Mouse (Mus musculus) testis, adult 2 months (tissue): ENCODE measurements at regions not wholly inside any gene's neighbourhood (a gene's known extent, or its start where the extent isn't known, plus 50 kb on each side); places are given as distances from the start of the nearest gene placed in this dataset.

Experiments used
- H3K27ac ChIP-seq: fragments of 200-500 bp; 2 replicates; pipeline ENCODE4 v1.5.1; 2012; ENCODE audit warnings: low read depth, low read length; ENCODE audit not compliant: control insufficient read depth, insufficient read depth
- H3K27me3 ChIP-seq: fragments of 200-500 bp; 2 replicates; pipeline ENCODE4 v1.6.1; 2012; ENCODE audit warnings: mild to moderate bottlenecking, low read length, moderate library complexity; ENCODE audit not compliant: control insufficient read depth, insufficient read depth
- H3K36me3 ChIP-seq: fragments of 200-500 bp; 2 replicates; pipeline ENCODE4 v1.6.1; 2012; ENCODE audit warnings: mild to moderate bottlenecking, low read length; ENCODE audit not compliant: control insufficient read depth, insufficient read depth
- H3K4me1 ChIP-seq: fragments of 200-500 bp; 2 replicates; pipeline ENCODE4 v1.6.1; 2012; ENCODE audit warnings: low read length; ENCODE audit not compliant: control insufficient read depth, insufficient read depth
- H3K4me3 ChIP-seq: fragments of 200-500 bp; 2 replicates; pipeline ENCODE4 v1.5.1; 2012; ENCODE audit warnings: low read depth, mild to moderate bottlenecking, low read length, moderate library complexity, mixed read lengths; ENCODE audit not compliant: control insufficient read depth
- CTCF ChIP-seq: fragments of 200-500 bp; IDR thresholded peaks from 2 replicates; pipeline ENCODE4 v1.5.1; 2012; ENCODE audit warnings: low read depth, mild to moderate bottlenecking, inconsistent platforms, low read length, moderate library complexity; ENCODE audit not compliant: control insufficient read depth, insufficient read depth, insufficient replicate concordance
- POLR2A ChIP-seq: fragments of 200-500 bp; IDR thresholded peaks from 2 replicates; pipeline ENCODE4 v1.6.1; 2012; ENCODE audit warnings: low read depth, mild to moderate bottlenecking, inconsistent platforms, low read length, moderate library complexity; ENCODE audit not compliant: control insufficient read depth

DNA sequence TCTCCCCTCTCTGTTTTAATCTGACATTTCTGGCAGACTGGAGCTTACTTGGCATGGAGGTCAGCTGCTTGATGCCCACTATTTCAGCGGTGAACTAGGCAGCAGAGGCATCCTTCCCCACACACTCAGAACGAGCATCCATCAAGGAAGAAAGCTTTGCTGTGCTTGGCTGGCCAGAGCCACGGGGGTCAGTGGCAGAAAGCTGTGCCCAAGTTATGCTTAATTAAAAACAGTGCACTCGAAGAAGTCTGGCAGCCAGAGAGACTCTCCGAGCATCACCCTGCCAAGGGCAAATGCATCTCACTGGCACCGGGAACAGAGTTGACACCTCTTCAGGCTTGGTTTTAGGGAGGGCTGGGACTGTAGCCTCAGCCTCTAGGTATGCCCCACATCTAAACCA lies 168.3 kb downstream of the Gm45692 start:
- Histone ChIP-seq H3K36me3 (no peaks in the 10 kb centered on the region), H3K4me3 (no peak overlapping the region), H3K27ac (no peak overlapping the region), H3K4me1 (no peaks in the 10 kb centered on the region), H3K27me3 (no peaks in the 10 kb centered on the region)
- no peak for TF ChIP-seq POLR2A
- no peak for TF ChIP-seq CTCF

DNA sequence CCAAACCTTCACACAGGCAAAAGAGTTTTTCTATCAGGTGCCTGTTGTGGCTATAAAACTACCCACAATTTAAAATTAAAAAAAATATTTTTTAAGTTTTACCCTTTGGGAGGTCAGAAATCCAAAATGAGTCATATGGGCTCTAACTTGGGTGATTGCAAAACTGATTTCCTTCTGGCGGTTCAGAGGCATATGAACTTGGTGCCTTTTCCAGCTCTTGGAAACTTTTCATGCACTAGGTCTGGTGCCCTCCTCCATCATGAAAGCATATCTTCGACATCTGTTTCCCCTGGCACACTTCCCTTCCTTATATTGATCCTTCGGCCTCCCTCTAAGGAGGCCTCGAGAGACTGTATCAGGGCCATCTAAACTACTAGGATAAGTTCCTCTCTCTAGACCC lies 168.8 kb downstream of the Gm45692 start:
- no peak for TF ChIP-seq CTCF
- no peak for TF ChIP-seq POLR2A
- no peak overlapping the region for H3K4me3 ChIP-seq
- H3K4me1 ChIP-seq = no peaks in the 10 kb centered on the region
- no peak overlapping the region for H3K27ac ChIP-seq
- no peaks in the 10 kb centered on the region for H3K27me3 ChIP-seq
- H3K36me3 ChIP-seq = no peaks in the 10 kb centered on the region

DNA sequence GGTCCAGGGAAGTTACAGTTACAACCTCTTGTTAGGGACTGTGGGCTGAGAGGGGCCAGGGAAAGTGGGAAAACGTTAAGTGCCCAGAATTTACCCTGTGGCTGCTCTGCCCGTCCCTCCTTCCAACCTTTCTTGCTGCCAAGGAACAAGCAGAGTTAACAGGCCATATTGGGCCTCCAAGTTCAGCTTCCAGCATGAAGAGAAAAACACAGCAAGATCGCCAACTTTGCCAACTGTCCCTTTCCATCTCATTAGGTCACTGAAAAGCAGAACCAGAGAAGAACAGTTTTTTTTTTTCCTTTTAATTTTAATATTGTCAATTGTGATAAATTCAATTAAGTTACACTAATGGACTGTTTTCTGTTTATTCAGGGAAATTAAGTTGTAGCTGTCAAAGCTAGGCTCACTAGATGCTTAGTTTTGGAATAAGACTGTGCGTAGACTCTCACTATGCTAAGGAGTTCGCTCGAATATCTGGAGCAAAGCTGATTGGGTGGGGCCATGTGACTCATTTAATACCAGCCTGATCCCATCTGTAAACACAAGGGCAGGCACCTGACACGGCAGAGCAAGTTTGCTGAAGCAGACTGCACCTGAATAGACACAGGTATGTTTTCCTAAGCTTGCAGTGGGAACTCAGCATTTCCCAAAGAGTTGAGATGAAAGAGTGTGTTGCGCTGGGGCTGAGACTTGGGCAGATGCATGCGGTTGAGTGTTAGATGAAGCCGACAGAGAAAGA lies 178.9 kb downstream of the Gm45692 start:
- TF ChIP-seq POLR2A (no peak), CTCF (no peak)
- Histone ChIP-seq H3K4me1 (no peaks in the 10 kb centered on the region), H3K4me3 (no peak overlapping the region), H3K36me3 (no peaks in the 10 kb centered on the region), H3K27ac (no peak overlapping the region), H3K27me3 (no peaks in the 10 kb centered on the region)

DNA sequence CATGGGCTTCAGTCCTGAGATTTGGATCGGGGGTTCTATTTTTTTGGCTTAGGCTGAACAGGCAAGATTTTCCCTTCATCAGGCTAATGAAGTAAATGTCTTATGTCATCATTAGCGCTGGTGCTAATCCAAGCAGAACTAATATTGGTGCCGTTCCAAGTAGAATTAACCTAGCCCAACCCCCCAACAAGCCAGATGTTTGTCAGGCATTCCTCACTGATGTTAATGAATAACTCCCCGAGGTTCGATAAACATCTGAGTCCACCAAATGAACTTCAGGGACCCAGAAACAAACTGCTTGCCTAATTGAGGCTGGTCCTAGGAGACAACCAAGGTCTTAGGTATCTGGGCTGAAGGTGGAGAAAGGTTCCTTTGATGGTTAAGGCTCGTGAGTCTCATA lies 180.9 kb downstream of the Gm45692 start:
- TF ChIP-seq CTCF = no peak
- no peak for TF ChIP-seq POLR2A
- H3K4me1 ChIP-seq = no peaks in the 10 kb centered on the region
- H3K4me3 ChIP-seq = no peak overlapping the region
- H3K36me3 ChIP-seq = no peaks in the 10 kb centered on the region
- no peaks in the 10 kb centered on the region for H3K27me3 ChIP-seq
- H3K27ac ChIP-seq = no peak overlapping the region

DNA sequence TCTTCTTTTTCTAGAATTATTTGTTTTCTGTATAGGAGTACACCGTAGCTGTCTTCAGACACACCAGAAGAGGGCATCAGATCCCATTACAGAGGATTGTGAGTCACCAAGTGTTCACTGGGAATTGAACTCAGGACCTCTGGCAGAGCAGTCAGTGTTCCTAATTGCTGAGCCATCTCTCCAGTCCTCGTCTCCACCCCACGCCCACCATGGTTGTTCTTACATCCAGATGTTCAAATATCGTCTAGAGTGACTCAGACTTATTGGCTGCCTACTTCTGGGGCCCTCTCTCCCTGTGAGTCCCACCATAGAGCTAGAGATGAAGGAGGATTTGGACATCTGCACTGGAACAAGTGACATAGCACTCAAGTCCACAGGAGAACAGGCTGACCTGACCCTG lies 182.6 kb downstream of the Gm45692 start:
- Histone ChIP-seq H3K4me3 (no peak overlapping the region), H3K36me3 (no peaks in the 10 kb centered on the region), H3K27me3 (no peaks in the 10 kb centered on the region), H3K4me1 (no peaks in the 10 kb centered on the region), H3K27ac (no peak overlapping the region)
- TF ChIP-seq POLR2A (no peak), CTCF (no peak)

GRCm38 (mm10) chr8:26304566-26304965 lies 185.2 kb downstream of the Gm45692 start:
- Histone ChIP-seq H3K4me1 (no peaks in the 10 kb centered on the region), H3K27ac (no peak overlapping the region), H3K4me3 (no peak overlapping the region), H3K36me3 (no peaks in the 10 kb centered on the region), H3K27me3 (no peaks in the 10 kb centered on the region)
- no peak for TF ChIP-seq CTCF
- TF ChIP-seq POLR2A = no peak

- TF ChIP-seq POLR2A (no peak), CTCF (no peak)
- Histone ChIP-seq H3K4me1 (no peaks in the 10 kb centered on the region), H3K27me3 (no peaks in the 10 kb centered on the region), H3K27ac (no peak overlapping the region), H3K4me3 (no peak overlapping the region), H3K36me3 (no peaks in the 10 kb centered on the region)
Measured at GRCm38 (mm10) chr8:26305061-26305879, 185.9 kb downstream of the Gm45692 start.
